Mouse (Mus musculus) heart, embryonic 11.5 days (tissue): ENCODE results near the gene Gm14819. TPM values are rescaled to one million over a fixed set of nuclear protein-coding genes. Genes with fewer than 3 reads are reported as not detected.
"Not testable (repeated sequence)": the region's sequence is repeated elsewhere in the genome, so short reads cannot be mapped to it uniquely, and the experiment has no call there.

ENCODE experiments used
- ATAC-seq: fragments of 200-750 bp; cut with Nextera tagmentation; replicated peaks from 2 replicates; pipeline ENCODE4 v1.8.0; 2017; ENCODE audit warnings: moderate library complexity; ENCODE audit not compliant: insufficient number of reproducible peaks, low FRiP score, low TSS enrichment
- H3K27ac ChIP-seq: fragments of 300-500 bp; sonication (generic); 2 replicates; pipeline ENCODE4 v1.5.1; 2014; ENCODE audit warnings: mild to moderate bottlenecking, low read depth, low read length
- H3K27me3 ChIP-seq: fragments of 300-500 bp; sonication (generic); 2 replicates; pipeline ENCODE4 v1.6.1; 2014; ENCODE audit warnings: mild to moderate bottlenecking, low read length, mixed read lengths; ENCODE audit not compliant: control insufficient read depth, insufficient read depth
- H3K36me3 ChIP-seq: fragments of 300-500 bp; sonication (generic); 2 replicates; pipeline ENCODE4 v1.6.1; 2014; ENCODE audit warnings: mild to moderate bottlenecking, low read length, moderate library complexity, mixed read lengths; ENCODE audit not compliant: control insufficient read depth, insufficient read depth
- H3K4me1 ChIP-seq: fragments of 300-500 bp; sonication (generic); 2 replicates; pipeline ENCODE4 v1.6.1; 2014; ENCODE audit warnings: low read length; ENCODE audit not compliant: control insufficient read depth, insufficient read depth
- H3K4me2 ChIP-seq: fragments of 300-500 bp; sonication (generic); 2 replicates; pipeline ENCODE4 v1.6.1; 2014; ENCODE audit warnings: mild to moderate bottlenecking, moderate library complexity
- H3K4me3 ChIP-seq: fragments of 300-500 bp; sonication (generic); 2 replicates; pipeline ENCODE4 v1.5.1; 2014; ENCODE audit warnings: low read depth, low read length
- H3K9ac ChIP-seq: fragments of 300-500 bp; sonication (generic); 2 replicates; pipeline ENCODE4 v1.6.1; 2014; ENCODE audit warnings: mild to moderate bottlenecking, low read depth, low read length, moderate library complexity
- H3K9me3 ChIP-seq: fragments of 300-500 bp; sonication (generic); replicated peaks from 2 replicates; pipeline ENCODE4 v1.6.1; 2016; ENCODE audit warnings: low read length; ENCODE audit not compliant: control insufficient read depth
- WGBS: fragments of 180-500 bp; shearing (Covaris S2); extraction: QIAGEN DNeasy Blood & Tissue Kit; methylation state at CpG from one replicate; pipeline ENCODE4 v1.1.7; 2014; ENCODE audit not compliant: insufficient replicate concordance; 5-methylcytosine and 5-hydroxymethylcytosine counted together
- polyA plus RNA-seq: library from polyadenylated mRNA; unstranded; fragments of >200 nt; fragmentation: Nextera tagmentation; extraction: Ambion mirVana; gene quantifications from 2 replicates; pipeline ENCODE4 v1.2.1, GENCODE M21; 2014

Gm14819 gene
- not detected in 2 replicates for polyA plus RNA-seq

- no CpG with 5 or more reads among the region's 6 CpGs for WGBS
- not testable (repeated sequence) for H3K9me3 ChIP-seq, H3K36me3 ChIP-seq, H3K4me3 ChIP-seq, H3K27ac ChIP-seq, H3K9ac ChIP-seq, H3K4me2 ChIP-seq, ATAC-seq, H3K27me3 ChIP-seq, H3K4me1 ChIP-seq
Measured at GRCm38 (mm10) chrX:35403883-35404282, at the start of gene Gm14819. Gm14819 (plus strand) TSS chrX:35404183.
